In the genomic region with DNA sequence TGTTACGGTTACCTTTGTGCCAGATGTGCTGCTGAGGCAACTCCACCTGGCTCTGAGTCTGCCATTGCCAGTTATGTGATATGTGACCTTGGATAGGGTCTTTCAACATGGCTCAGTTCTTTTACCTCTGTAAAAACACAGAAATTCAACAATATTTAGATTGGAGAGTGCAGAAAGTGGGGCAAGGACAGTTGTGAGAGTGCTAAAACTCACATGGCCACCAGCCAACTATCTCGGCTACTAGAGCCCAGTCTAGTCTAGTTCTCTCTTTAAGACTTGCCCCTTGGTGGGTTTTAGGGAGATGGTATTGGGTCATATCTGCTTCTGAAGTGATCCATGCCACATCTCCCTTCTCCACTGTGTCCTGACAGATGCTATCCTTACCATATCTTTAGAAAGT, we compare ENCODE assay signal across 21 mouse cellular contexts.
DNase-seq lines count a peak whose midpoint lies in the region; ATAC-seq and TF ChIP-seq lines count a peak whose summit lies in the region.
"Had no signal": no experiment of that assay in that cellular context is flagged by ENCODE, and none has a peak within 500 bp of the region (broad histone marks: within the 10 kb centered on the region; RNA-seq: fewer than 3 reads in every experiment).

No protein-coding gene starts in this region.

- TF ChIP-seq CTCF in liver, adult 2 months (IDR thresholded peaks at IDR 0.05; ENCODE audit: low read depth, low read length): no peak
- no peak for TF ChIP-seq CTCF in stomach, postnatal 0 days (IDR thresholded peaks at IDR 0.05; ENCODE audit: low read depth)

- peak; percentile 17 for DNase-seq in liver, adult 2 months (ENCODE audit: extremely low read depth, low read depth, low spot score)
- DNase-seq in stomach, postnatal 0 days (ENCODE audit: low spot score): no peak
- peak; percentile 47 for DNase-seq in adrenal gland, postnatal 25 days
- DNase-seq in urinary bladder, adult 18-20 months (ENCODE audit: low spot score in 2 of 2): no peak
- DNase-seq: cerebellum, adult 2 months; cerebellum, postnatal 10 days; gastrocnemius, postnatal 14 days; heart, adult 2 months; heart, postnatal 14 days had no signal

- H3K27me3 ChIP-seq in liver, adult 2 months (ENCODE audit: control insufficient read depth, insufficient read depth, low read length): no peaks in the 10 kb centered on the region
- no peaks in the 10 kb centered on the region for H3K27me3 ChIP-seq in liver, embryonic 12.5 days (replicated peaks)
- no peaks in the 10 kb centered on the region for H3K27me3 ChIP-seq in stomach, embryonic 16.5 days (ENCODE audit: control insufficient read depth, insufficient read depth, low read length)
- no peaks in the 10 kb centered on the region for H3K27me3 ChIP-seq in stomach, postnatal 0 days (ENCODE audit: control insufficient read depth, insufficient read depth, low read length)
- H3K27me3 ChIP-seq: CH12.LX; forebrain, embryonic 13.5 days; heart, embryonic 15.5 days; hindbrain, embryonic 13.5 days had no signal

- no peak overlapping the region for H3K27ac ChIP-seq in liver, adult 2 months (replicated peaks; ENCODE audit: insufficient read depth, low read depth, low read length)
- H3K27ac ChIP-seq in liver, embryonic 12.5 days: no peak overlapping the region
- H3K27ac ChIP-seq in stomach, embryonic 16.5 days (ENCODE audit: low read length): 0 out of 2 replicates have a peak overlapping the region, but pooled peaks have one; percentile 17
- no peak overlapping the region for H3K27ac ChIP-seq in stomach, postnatal 0 days (replicated peaks)
- H3K27ac ChIP-seq: embryonic facial prominence, embryonic 10.5 days; forebrain, embryonic 13.5 days; heart, adult 2 months; heart, embryonic 15.5 days; hindbrain, embryonic 13.5 days; hindbrain, postnatal 0 days had no signal

- H3K79me2 ChIP-seq in liver, adult 2 months (ENCODE audit: control insufficient read depth, insufficient read depth, low read length): no peaks in the 10 kb centered on the region

- no peaks in the 10 kb centered on the region for H3K36me3 ChIP-seq in liver, adult 2 months (ENCODE audit: control insufficient read depth, insufficient read depth, low read length)
- H3K36me3 ChIP-seq in liver, embryonic 12.5 days: no peaks in the 10 kb centered on the region
- no peaks in the 10 kb centered on the region for H3K36me3 ChIP-seq in stomach, embryonic 16.5 days (ENCODE audit: control insufficient read depth, insufficient read depth, low read length)
- H3K36me3 ChIP-seq in stomach, postnatal 0 days (ENCODE audit: control insufficient read depth, insufficient read depth, low read length): no peaks in the 10 kb centered on the region
- H3K36me3 ChIP-seq: embryonic facial prominence, embryonic 10.5 days; heart, embryonic 15.5 days; hindbrain, embryonic 13.5 days had no signal

- H3K4me1 ChIP-seq in liver, adult 2 months (ENCODE audit: control insufficient read depth, insufficient read depth, low read length): peaks cover 6% of the 10 kb centered on the region; the same call in 1 of the 2 replicates
- H3K4me1 ChIP-seq in liver, embryonic 12.5 days: no peaks in the 10 kb centered on the region
- H3K4me1 ChIP-seq in stomach, embryonic 16.5 days (ENCODE audit: control insufficient read depth, insufficient read depth, low read length): no peaks in the 10 kb centered on the region
- H3K4me1 ChIP-seq in stomach, postnatal 0 days (replicated peaks; ENCODE audit: control insufficient read depth, insufficient read depth): no peaks in the 10 kb centered on the region
- H3K4me1 ChIP-seq: embryonic facial prominence, embryonic 10.5 days; forebrain, embryonic 13.5 days; heart, embryonic 15.5 days had no signal

- WGBS in liver, adult 2 months: 45% methylated on average over 2 of the region's 2 CpGs
- WGBS in liver, embryonic 12.5 days (ENCODE audit: insufficient replicate concordance): 63% methylated on average over 2 of the region's 2 CpGs
- WGBS in stomach, embryonic 16.5 days: 67% methylated on average over 2 of the region's 2 CpGs
- 64% methylated on average over 2 of the region's 2 CpGs for WGBS in stomach, postnatal 0 days

- ATAC-seq in liver, embryonic 12.5 days: no peak
- no peak for ATAC-seq in stomach, embryonic 16.5 days (ENCODE audit: insufficient read depth, low FRiP score)
- no peak for ATAC-seq in stomach, postnatal 0 days (ENCODE audit: low FRiP score, low TSS enrichment)
- ATAC-seq: activated CD4-positive, CD25-positive, alpha-beta regulatory T cell, adult 4 months; forebrain, embryonic 13.5 days; forebrain, postnatal 0 days; hindbrain, postnatal 0 days; Patski had no signal

- TF ChIP-seq POLR2A in liver, adult 2 months (IDR thresholded peaks at IDR 0.05; ENCODE audit: extremely low read depth, insufficient read depth, low read length): no peak

- H3K9me3 ChIP-seq in liver, embryonic 12.5 days (replicated peaks): no peaks in the 10 kb centered on the region
- no peaks in the 10 kb centered on the region for H3K9me3 ChIP-seq in stomach, embryonic 16.5 days (replicated peaks; ENCODE audit: control insufficient read depth, low read length)
- H3K9me3 ChIP-seq in stomach, postnatal 0 days (ENCODE audit: control insufficient read depth, low read length): no peaks in the 10 kb centered on the region
- H3K9me3 ChIP-seq: embryonic facial prominence, embryonic 10.5 days; forebrain, embryonic 13.5 days; heart, embryonic 15.5 days; hindbrain, embryonic 13.5 days had no signal

- no peak overlapping the region for H3K9ac ChIP-seq in liver, adult 2 months (ENCODE audit: low read depth, low read length)
- no peak overlapping the region for H3K9ac ChIP-seq in liver, embryonic 12.5 days
- H3K9ac ChIP-seq in stomach, embryonic 16.5 days (ENCODE audit: low read length): no peak overlapping the region
- H3K9ac ChIP-seq in stomach, postnatal 0 days (ENCODE audit: low read length): no peak overlapping the region
- H3K9ac ChIP-seq: forebrain, embryonic 13.5 days; forebrain, postnatal 0 days; heart, embryonic 15.5 days; hindbrain, embryonic 13.5 days had no signal

- H3K4me2 ChIP-seq in liver, embryonic 12.5 days: no peak overlapping the region
- H3K4me2 ChIP-seq in stomach, embryonic 16.5 days (ENCODE audit: low read depth, low read length): no peak overlapping the region
- H3K4me2 ChIP-seq in stomach, postnatal 0 days (replicated peaks; ENCODE audit: low read depth): no peak overlapping the region
- H3K4me2 ChIP-seq: forebrain, embryonic 13.5 days; heart, embryonic 11.5 days; heart, embryonic 15.5 days; hindbrain, embryonic 13.5 days had no signal

- H3K4me3 ChIP-seq in liver, adult 2 months (ENCODE audit: insufficient read depth, low read depth, low read length): no peak overlapping the region
- no peak overlapping the region for H3K4me3 ChIP-seq in liver, embryonic 12.5 days
- H3K4me3 ChIP-seq in stomach, embryonic 16.5 days (replicated peaks; ENCODE audit: low read length): no peak overlapping the region
- H3K4me3 ChIP-seq in stomach, postnatal 0 days (ENCODE audit: low read depth, low read length): no peak overlapping the region
- H3K4me3 ChIP-seq: embryonic facial prominence, embryonic 10.5 days; forebrain, embryonic 13.5 days; heart, adult 2 months; heart, embryonic 15.5 days; hindbrain, embryonic 13.5 days had no signal

- TF ChIP-seq EP300 in stomach, postnatal 0 days (optimal IDR thresholded peaks at IDR 0.05): no peak

Comparison
In these comparisons a context has a peak if more than half of its experiments do, and no peak if none do; other contexts are left out.
1. DNase-seq: peak in liver, adult 2 months (single experiment) and adrenal gland, postnatal 25 days (single experiment); none in stomach, postnatal 0 days (single experiment) and urinary bladder, adult 18-20 months (0 of 2).